Mouse (Mus musculus) urinary bladder, postnatal 4 days (tissue): ENCODE data around the gene Rps12-ps3.

ENCODE experiments used
- DNase-seq, 2 experiments: peaks; one replicate each; pipeline ENCODE4 v3.0.0; 2021 to 2022; ENCODE audit warnings: low spot score in 2 of 2

Rps12-ps3 gene

GRCm38 (mm10) chr19:59351151-59351889 lies 29.2 kb downstream of the Rps12-ps3 start:
- DNase-seq, result no peak

GRCm38 (mm10) chr19:59352760-59353159 lies 30.7 kb downstream of the Rps12-ps3 start:
- DNase-seq, result no peak

GRCm38 (mm10) chr19:59354906-59355305 lies 32.8 kb downstream of the Rps12-ps3 start:
- DNase-seq, result no peak

GRCm38 (mm10) chr19:59356388-59356787 lies 34.3 kb downstream of the Rps12-ps3 start:
- DNase-seq, result no peak

GRCm38 (mm10) chr19:59356843-59357595 lies 34.9 kb downstream of the Rps12-ps3 start:
- peak in 1 of 2 experiments; percentile 16 for DNase-seq

- DNase-seq, result peak in 1 of 2 experiments; percentile 5
These were observed 35.8 kb downstream of the Rps12-ps3 start for GRCm38 (mm10) chr19:59357878-59358277.

- DNase-seq, result no peak
These were observed 37.1 kb downstream of the Rps12-ps3 start for GRCm38 (mm10) chr19:59359202-59359601.

- no peak for DNase-seq
These were observed 38.4 kb downstream of the Rps12-ps3 start for GRCm38 (mm10) chr19:59360486-59360896.

GRCm38 (mm10) chr19:59362646-59363045 lies 40.6 kb downstream of the Rps12-ps3 start:
- DNase-seq, result peak in 1 of 2 experiments; percentile 13

- peak in 1 of 2 experiments; percentile 12 for DNase-seq
These were observed 41.6 kb downstream of the Rps12-ps3 start for GRCm38 (mm10) chr19:59363666-59364065.

- no peak for DNase-seq
These were observed 44.6 kb downstream of the Rps12-ps3 start for GRCm38 (mm10) chr19:59366724-59367123.

- DNase-seq, result no peak
These were observed 45.8 kb downstream of the Rps12-ps3 start for GRCm38 (mm10) chr19:59367892-59368291.

- DNase-seq, result no peak
These were observed 48.9 kb downstream of the Rps12-ps3 start for GRCm38 (mm10) chr19:59371016-59371415.
